Mouse (Mus musculus) kidney, adult 11 months (tissue): Measurements from ENCODE around the gene Epb41.

Experiments
- DNase-seq: peaks from one replicate; pipeline ENCODE4 v3.0.0; 2022

Epb41 gene

GRCm38 (mm10) chr4:131881306-131881705, 193.8 kb downstream of the Epb41 start:
- DNase-seq = no peak

- no peak for DNase-seq
These were observed 195.4 kb downstream of the Epb41 start for GRCm38 (mm10) chr4:131879692-131880091.

- DNase-seq = no peak
These were observed 198.3 kb downstream of the Epb41 start for GRCm38 (mm10) chr4:131876836-131877235.

GRCm38 (mm10) chr4:131875242-131875641, 199.9 kb downstream of the Epb41 start:
- DNase-seq = no peak

- DNase-seq = no peak
These were observed 200.6 kb downstream of the Epb41 start for GRCm38 (mm10) chr4:131874567-131874966.

- DNase-seq = no peak
These were observed 201.0 kb downstream of the Epb41 start for GRCm38 (mm10) chr4:131874169-131874536.
